Comparison of ENCODE assay signal across 29 mouse cellular contexts in the genomic region with DNA sequence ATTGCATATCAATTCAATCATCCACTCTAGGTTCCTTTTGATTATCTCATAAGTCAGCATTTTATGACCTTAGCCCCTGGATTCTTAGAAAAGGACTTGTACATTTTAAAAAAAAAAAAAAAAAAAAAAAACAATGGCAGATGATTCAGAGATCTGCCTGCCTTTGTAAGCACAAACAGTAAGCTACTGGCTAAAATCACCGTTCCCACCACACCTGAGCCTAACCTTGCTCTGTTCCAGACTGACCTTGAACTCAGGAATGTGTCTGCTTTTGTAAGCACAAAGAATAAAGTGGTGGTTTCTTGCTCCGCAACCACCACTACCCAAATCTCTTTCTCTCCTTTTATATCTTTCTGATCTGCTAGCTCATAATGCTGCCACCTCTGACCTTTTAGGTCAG.
"Had no signal": no experiment of that assay in that cellular context is flagged by ENCODE, and none has a peak within 500 bp of the region (broad histone marks: within the 10 kb centered on the region; RNA-seq: fewer than 3 reads in every experiment).

No protein-coding gene starts in this region.

- H3K9me3 ChIP-seq: heart, embryonic 13.5 days; heart, embryonic 15.5 days; hindbrain, embryonic 10.5 days; hindbrain, embryonic 12.5 days; hindbrain, embryonic 13.5 days; hindbrain, embryonic 15.5 days; intestine, embryonic 15.5 days; kidney, embryonic 15.5 days had no signal

- H3K9ac ChIP-seq: heart, embryonic 13.5 days; heart, embryonic 15.5 days; hindbrain, embryonic 12.5 days; hindbrain, embryonic 13.5 days; hindbrain, embryonic 14.5 days; hindbrain, embryonic 15.5 days; intestine, embryonic 15.5 days; kidney, embryonic 15.5 days had no signal

- H3K4me3 ChIP-seq: heart, embryonic 13.5 days; heart, embryonic 15.5 days; hindbrain, embryonic 10.5 days; hindbrain, embryonic 12.5 days; hindbrain, embryonic 13.5 days; hindbrain, embryonic 15.5 days; intestine, embryonic 15.5 days; kidney, embryonic 15.5 days; layer of hippocampus, adult 2 months; left cerebral cortex, adult 2 months had no signal

- H3K4me1 ChIP-seq: heart, embryonic 13.5 days; heart, embryonic 15.5 days; hindbrain, embryonic 10.5 days; hindbrain, embryonic 12.5 days; hindbrain, embryonic 13.5 days; hindbrain, embryonic 15.5 days; intestine, embryonic 15.5 days; kidney, embryonic 15.5 days had no signal

- DNase-seq: heart, postnatal 10 days; heart, postnatal 14 days; heart, postnatal 36 days; heart, postnatal 4 days; kidney, adult 11 months; kidney, adult 18-20 months; kidney, adult 2 months; kidney, adult 8-10 months; kidney, adult 9 months; kidney, postnatal 10 days; kidney, postnatal 14 days; kidney, postnatal 25 days; kidney, postnatal 36 days; kidney, postnatal 4 days; layer of hippocampus, adult 9-11 months; layer of hippocampus, postnatal 36 days had no signal

- H3K27ac ChIP-seq: heart, embryonic 13.5 days; heart, embryonic 15.5 days; hindbrain, embryonic 10.5 days; hindbrain, embryonic 12.5 days; hindbrain, embryonic 13.5 days; hindbrain, embryonic 14.5 days; hindbrain, embryonic 15.5 days; hindbrain, postnatal 0 days; intestine, embryonic 15.5 days; kidney, embryonic 15.5 days; kidney, postnatal 0 days; layer of hippocampus, adult 2 months; left cerebral cortex, adult 2 months had no signal
